Mouse (Mus musculus): ENCODE measurements around the gene Tctex1d1. TPM values are rescaled to one million over a fixed set of nuclear protein-coding genes. Genes with fewer than 3 reads are reported as not detected.

Gene Tctex1d1
- polyA plus RNA-seq, 1 experiment from 2014 or later, result 0.54 TPM

- no peak overlapping the region for H3K4me3 ChIP-seq (replicated peaks)
- no peaks in the 10 kb centered on the region for H3K36me3 ChIP-seq (replicated peaks)
- no peak overlapping the region for H3K4me2 ChIP-seq
- no peaks in the 10 kb centered on the region for H3K9me3 ChIP-seq
- 71% methylated on average over 3 of the region's 3 CpGs for WGBS
- no peak overlapping the region for H3K27ac ChIP-seq
- H3K27me3 ChIP-seq, result peaks cover 16% of the 10 kb centered on the region
- H3K4me1 ChIP-seq, result peaks cover 10% of the 10 kb centered on the region
- H3K9ac ChIP-seq, result no peak overlapping the region
- ATAC-seq (ENCODE audit: low FRiP score), result no peak
Measured at GRCm38 (mm10) chr4:102972071-102972470, 6.3 kb upstream of the Tctex1d1 start.

GRCm38 (mm10) chr4:102974172-102974571 lies 4.2 kb upstream of the Tctex1d1 start:
- WGBS, result 46% methylated on average over 5 of the region's 5 CpGs
- Histone ChIP-seq H3K4me3 (replicated peaks) (no peak overlapping the region), H3K9ac (no peak overlapping the region), H3K36me3 (replicated peaks) (no peaks in the 10 kb centered on the region), H3K27me3 (peaks cover 29% of the 10 kb centered on the region), H3K27ac (no peak overlapping the region), H3K9me3 (no peaks in the 10 kb centered on the region), H3K4me1 (peaks cover 25% of the 10 kb centered on the region), H3K4me2 (no peak overlapping the region)
- ATAC-seq (ENCODE audit: low FRiP score), result no peak

GRCm38 (mm10) chr4:102976290-102977275 lies 1.8 kb upstream of the Tctex1d1 start:
- peak; percentile 49; the same call in 1 of the 2 replicates for ATAC-seq (ENCODE audit: low FRiP score)
- no peak overlapping the region for H3K4me3 ChIP-seq (replicated peaks)
- 8% methylated on average over 12 of the region's 12 CpGs for WGBS
- H3K36me3 ChIP-seq (replicated peaks), result no peaks in the 10 kb centered on the region
- peaks cover 45% of the 10 kb centered on the region for H3K27me3 ChIP-seq
- no peaks in the 10 kb centered on the region for H3K9me3 ChIP-seq
- no peak overlapping the region for H3K27ac ChIP-seq
- H3K4me2 ChIP-seq, result no peak overlapping the region
- H3K9ac ChIP-seq, result no peak overlapping the region
- H3K4me1 ChIP-seq, result peaks cover 25% of the 10 kb centered on the region

GRCm38 (mm10) chr4:102977778-102978321 lies 556 bp upstream of the Tctex1d1 start:
- H3K4me3 ChIP-seq (replicated peaks), result peak overlapping the region; percentile 23
- H3K9me3 ChIP-seq, result no peaks in the 10 kb centered on the region
- peak overlapping the region; percentile 49 for H3K4me2 ChIP-seq
- H3K36me3 ChIP-seq (replicated peaks), result no peaks in the 10 kb centered on the region
- peaks cover 45% of the 10 kb centered on the region for H3K27me3 ChIP-seq
- no peak overlapping the region for H3K27ac ChIP-seq
- H3K9ac ChIP-seq, result no peak overlapping the region
- WGBS, result 10% methylated on average over 16 of the region's 16 CpGs
- no peak for ATAC-seq (ENCODE audit: low FRiP score)
- peaks cover 25% of the 10 kb centered on the region for H3K4me1 ChIP-seq

GRCm38 (mm10) chr4:102979385-102979784 lies 979 bp downstream of the Tctex1d1 start:
- Histone ChIP-seq H3K36me3 (replicated peaks) (no peaks in the 10 kb centered on the region), H3K9me3 (no peaks in the 10 kb centered on the region), H3K4me1 (peaks cover 25% of the 10 kb centered on the region), H3K27ac (no peak overlapping the region), H3K27me3 (peaks cover 43% of the 10 kb centered on the region), H3K4me3 (replicated peaks) (no peak overlapping the region), H3K9ac (no peak overlapping the region), H3K4me2 (no peak overlapping the region)
- 60% methylated on average over 5 of the region's 5 CpGs for WGBS
- ATAC-seq (ENCODE audit: low FRiP score), result no peak

- H3K9ac ChIP-seq, result no peak overlapping the region
- H3K4me2 ChIP-seq, result no peak overlapping the region
- peaks cover 17% of the 10 kb centered on the region for H3K4me1 ChIP-seq
- H3K27ac ChIP-seq, result no peak overlapping the region
- peaks cover 36% of the 10 kb centered on the region for H3K27me3 ChIP-seq
- 90% methylated on average over 8 of the region's 8 CpGs for WGBS
- H3K9me3 ChIP-seq, result no peaks in the 10 kb centered on the region
- ATAC-seq (ENCODE audit: low FRiP score), result no peak
- no peaks in the 10 kb centered on the region for H3K36me3 ChIP-seq (replicated peaks)
- H3K4me3 ChIP-seq (replicated peaks), result no peak overlapping the region
Measured at GRCm38 (mm10) chr4:102981709-102982108, 3.3 kb downstream of the Tctex1d1 start.

GRCm38 (mm10) chr4:102986173-102986572 lies 7.8 kb downstream of the Tctex1d1 start:
- Histone ChIP-seq H3K27me3 (peaks cover 6% of the 10 kb centered on the region), H3K4me2 (no peak overlapping the region), H3K27ac (no peak overlapping the region), H3K9me3 (no peaks in the 10 kb centered on the region), H3K4me1 (no peaks in the 10 kb centered on the region), H3K36me3 (replicated peaks) (no peaks in the 10 kb centered on the region), H3K9ac (no peak overlapping the region), H3K4me3 (replicated peaks) (no peak overlapping the region)
- ATAC-seq (ENCODE audit: low FRiP score), result no peak
- 73% methylated on average over 7 of the region's 7 CpGs for WGBS

GRCm38 (mm10) chr4:102986917-102987316 lies 8.5 kb downstream of the Tctex1d1 start:
- peak; percentile 61; the same call in 1 of the 2 replicates for ATAC-seq (ENCODE audit: low FRiP score)
- 6% methylated on average over 2 of the region's 2 CpGs for WGBS
- H3K4me3 ChIP-seq (replicated peaks), result no peak overlapping the region

GRCm38 (mm10) chr4:102987325-102987724 lies 8.9 kb downstream of the Tctex1d1 start:
- no peaks in the 10 kb centered on the region for H3K9me3 ChIP-seq
- H3K27me3 ChIP-seq, result no peaks in the 10 kb centered on the region
- ATAC-seq (ENCODE audit: low FRiP score), result peak; percentile 23; the same call in 1 of the 2 replicates
- H3K4me1 ChIP-seq, result no peaks in the 10 kb centered on the region
- no peak overlapping the region for H3K27ac ChIP-seq
- H3K36me3 ChIP-seq (replicated peaks), result no peaks in the 10 kb centered on the region
- H3K4me2 ChIP-seq, result no peak overlapping the region
- WGBS, result 23% methylated on average over 4 of the region's 4 CpGs
- no peak overlapping the region for H3K4me3 ChIP-seq (replicated peaks)
- H3K9ac ChIP-seq, result no peak overlapping the region

More at GRCm38 (mm10) chr4:102986917-102987316, 8.5 kb downstream of the Tctex1d1 start:
- Histone ChIP-seq H3K27me3 (no peaks in the 10 kb centered on the region), H3K36me3 (replicated peaks) (no peaks in the 10 kb centered on the region), H3K9me3 (no peaks in the 10 kb centered on the region), H3K4me2 (no peak overlapping the region), H3K4me1 (no peaks in the 10 kb centered on the region), H3K27ac (no peak overlapping the region), H3K9ac (no peak overlapping the region)

GRCm38 (mm10) chr4:102987756-102988155 lies 9.3 kb downstream of the Tctex1d1 start:
- H3K9me3 ChIP-seq, result no peaks in the 10 kb centered on the region
- no peak overlapping the region for H3K27ac ChIP-seq
- H3K4me1 ChIP-seq, result no peaks in the 10 kb centered on the region
- H3K4me3 ChIP-seq (replicated peaks), result no peak overlapping the region
- no peak overlapping the region for H3K9ac ChIP-seq
- no peaks in the 10 kb centered on the region for H3K27me3 ChIP-seq
- H3K4me2 ChIP-seq, result no peak overlapping the region
- H3K36me3 ChIP-seq (replicated peaks), result no peaks in the 10 kb centered on the region
- 70% methylated on average over 2 of the region's 2 CpGs for WGBS
- no peak for ATAC-seq (ENCODE audit: low FRiP score)

GRCm38 (mm10) chr4:102988526-102988925 lies 10.1 kb downstream of the Tctex1d1 start:
- WGBS, result 83% methylated on average over 6 of the region's 6 CpGs
- Histone ChIP-seq H3K27ac (no peak overlapping the region), H3K4me2 (no peak overlapping the region), H3K4me3 (replicated peaks) (no peak overlapping the region), H3K9ac (no peak overlapping the region), H3K27me3 (no peaks in the 10 kb centered on the region), H3K4me1 (no peaks in the 10 kb centered on the region), H3K36me3 (replicated peaks) (no peaks in the 10 kb centered on the region), H3K9me3 (no peaks in the 10 kb centered on the region)
- no peak for ATAC-seq (ENCODE audit: low FRiP score)

- H3K9me3 ChIP-seq, result no peaks in the 10 kb centered on the region
- H3K36me3 ChIP-seq (replicated peaks), result no peaks in the 10 kb centered on the region
- H3K27ac ChIP-seq, result no peak overlapping the region
- 80% methylated on average over 5 of the region's 5 CpGs for WGBS
- H3K4me3 ChIP-seq (replicated peaks), result no peak overlapping the region
- no peaks in the 10 kb centered on the region for H3K4me1 ChIP-seq
- no peak for ATAC-seq (ENCODE audit: low FRiP score)
- H3K4me2 ChIP-seq, result no peak overlapping the region
- H3K9ac ChIP-seq, result no peak overlapping the region
- H3K27me3 ChIP-seq, result no peaks in the 10 kb centered on the region
Measured at GRCm38 (mm10) chr4:102989391-102989790, 11.0 kb downstream of the Tctex1d1 start.

Measured in forebrain, embryonic 12.5 days (tissue).